Comparison of ENCODE assay signal across 12 mouse cellular contexts in the genomic region with DNA sequence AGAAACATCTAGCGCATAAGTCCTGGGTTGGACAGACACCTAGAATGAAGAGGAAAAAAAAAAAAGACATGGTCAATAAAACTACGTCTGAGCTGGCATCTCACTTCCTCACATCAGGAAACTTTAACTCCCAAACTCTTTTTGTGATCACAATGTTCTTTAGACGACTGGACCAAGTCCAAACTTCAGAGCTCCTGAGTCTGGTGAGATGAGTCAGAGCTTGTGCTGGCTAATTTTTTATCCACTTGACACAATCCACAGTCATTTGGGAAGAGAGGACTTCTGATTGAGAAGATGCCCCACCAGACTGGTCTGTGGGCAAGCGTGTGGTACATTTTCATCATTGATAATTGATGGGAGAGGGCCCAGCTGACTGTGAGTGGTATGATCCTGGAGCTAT. TPM values are rescaled to one million over a fixed set of nuclear protein-coding genes. Genes with fewer than 3 reads are reported as not detected.
DNase-seq lines count a peak whose midpoint lies in the region; ATAC-seq lines count a peak whose summit lies in the region.
"Had no signal": no experiment of that assay in that cellular context is flagged by ENCODE, and none has a peak within 500 bp of the region (broad histone marks: within the 10 kb centered on the region; RNA-seq: fewer than 3 reads in every experiment).

No protein-coding gene starts in this region.

- H3K9me3 ChIP-seq in hindbrain, embryonic 14.5 days (ENCODE audit: control insufficient read depth, low read length): peaks cover 4% of the 10 kb centered on the region; the same call in 1 of the 2 replicates
- H3K9me3 ChIP-seq: midbrain, embryonic 12.5 days had no signal

- no peaks in the 10 kb centered on the region for H3K36me3 ChIP-seq in hindbrain, embryonic 14.5 days (replicated peaks; ENCODE audit: control insufficient read depth, insufficient read depth)
- H3K36me3 ChIP-seq: midbrain, embryonic 12.5 days had no signal

- H3K4me2 ChIP-seq in hindbrain, embryonic 14.5 days (replicated peaks): no peak overlapping the region
- H3K4me2 ChIP-seq: midbrain, embryonic 12.5 days had no signal

- H3K4me3 ChIP-seq in hindbrain, embryonic 14.5 days (replicated peaks; ENCODE audit: low read length): no peak overlapping the region
- H3K4me3 ChIP-seq: midbrain, embryonic 12.5 days had no signal

- 83% methylated on average over 4 of the region's 4 CpGs for WGBS in hindbrain, embryonic 14.5 days

- DNase-seq in cerebellum, adult 18-20 months: peak; percentile 31 to 37
- DNase-seq in cerebellum, adult 11 months: no peak
- DNase-seq in layer of hippocampus, adult 11-12 months (ENCODE audit: low spot score): peak; percentile 21
- DNase-seq in layer of hippocampus, postnatal 25 days (ENCODE audit: extremely low spot score in 1 of 2, low spot score in 1 of 2): no peak
- DNase-seq in urinary bladder, postnatal 14 days (ENCODE audit: low spot score): peak; percentile 29
- DNase-seq in urinary bladder, postnatal 10 days (ENCODE audit: low spot score): no peak
- no peak for DNase-seq in ovary, adult 18-20 months (ENCODE audit: low spot score)
- no peak for DNase-seq in hindbrain, embryonic 14.5 days (ENCODE audit: low spot score)
- DNase-seq: cerebellum, adult 11-12 months; heart, postnatal 10 days had no signal

- no peaks in the 10 kb centered on the region for H3K27me3 ChIP-seq in hindbrain, embryonic 14.5 days (ENCODE audit: control insufficient read depth, insufficient read depth, low read length)
- H3K27me3 ChIP-seq: midbrain, embryonic 12.5 days had no signal

- no peaks in the 10 kb centered on the region for H3K4me1 ChIP-seq in hindbrain, embryonic 14.5 days (replicated peaks; ENCODE audit: control insufficient read depth, insufficient read depth, low read length)

- H3K9ac ChIP-seq in hindbrain, embryonic 14.5 days: no peak overlapping the region
- H3K9ac ChIP-seq: liver, embryonic 14.5 days; midbrain, embryonic 12.5 days had no signal

- no peak overlapping the region for H3K27ac ChIP-seq in hindbrain, embryonic 14.5 days
- H3K27ac ChIP-seq: liver, embryonic 14.5 days; midbrain, embryonic 12.5 days had no signal

- ATAC-seq in hindbrain, embryonic 14.5 days (ENCODE audit: low FRiP score): no peak

RNA-seq across cellular contexts. Expression of gene Peak1, which starts 43.5 kb away (rescaled TPM):
- total RNA-seq in layer of hippocampus, postnatal 25 days (2021): 10 to 100 TPM; 47.7 to 54.3 TPM
- 6.9 and 7.7 TPM in 2 replicates for polyA plus RNA-seq in hindbrain, embryonic 14.5 days (2014; fragmentation: Nextera tagmentation; extraction: Ambion mirVana)

RNA-seq across cellular contexts. Expression of gene Hmg20a, which starts 44.0 kb away (rescaled TPM):
- total RNA-seq in layer of hippocampus, postnatal 25 days (2021): 10 to 100 TPM; 70.3 to 71.2 TPM
- polyA plus RNA-seq in hindbrain, embryonic 14.5 days (2014; fragmentation: Nextera tagmentation; extraction: Ambion mirVana): 75.7 and 79.9 TPM in 2 replicates

Comparison
In these comparisons a context has a peak if more than half of its experiments do, and no peak if none do; other contexts are left out.
1. DNase-seq: peak in cerebellum, adult 18-20 months (2 of 2), layer of hippocampus, adult 11-12 months (single experiment) and urinary bladder, postnatal 14 days (single experiment); none in cerebellum, adult 11 months (single experiment), layer of hippocampus, postnatal 25 days (0 of 2), urinary bladder, postnatal 10 days (single experiment), ovary, adult 18-20 months (single experiment) and hindbrain, embryonic 14.5 days (single experiment).